ENCODE assay signal across 11 mouse cellular contexts in genomic region chr6:85320445-85320866, GRCm38 (mm10). TPM values are rescaled to one million over a fixed set of nuclear protein-coding genes. Genes with fewer than 3 reads are reported as not detected.
A peak's percentile ranks its signal among the peaks of the same experiment; 100 is the strongest.
DNase-seq lines count a peak whose midpoint lies in the region; ATAC-seq lines count a peak whose summit lies in the region.
"Had no signal": no experiment of that assay in that cellular context is flagged by ENCODE, and none has a peak within 500 bp of the region (broad histone marks: within the 10 kb centered on the region; RNA-seq: fewer than 3 reads in every experiment).

No protein-coding gene starts in this region.

- WGBS in forebrain, embryonic 11.5 days, result 22% methylated on average over 6 of the region's 6 CpGs
- WGBS in neural tube, embryonic 12.5 days, result 40% methylated on average over 6 of the region's 6 CpGs

- no peaks in the 10 kb centered on the region for H3K9me3 ChIP-seq in forebrain, embryonic 11.5 days (ENCODE audit: control insufficient read depth, low read length)
- H3K9me3 ChIP-seq in neural tube, embryonic 12.5 days, result no peaks in the 10 kb centered on the region
- H3K9me3 ChIP-seq: stomach, embryonic 15.5 days had no signal

- ATAC-seq in frontal cortex, adult (ENCODE audit: low TSS enrichment), result peak; percentile 64
- peak; percentile 89 for ATAC-seq in forebrain, embryonic 11.5 days (replicated peaks; ENCODE audit: low FRiP score)
- peak; percentile 77; the same call in 1 of the 2 replicates for ATAC-seq in neural tube, embryonic 12.5 days (ENCODE audit: low FRiP score, low read depth)

- H3K9ac ChIP-seq in forebrain, embryonic 11.5 days (ENCODE audit: low read length), result peak overlapping the region; percentile 47
- no peak overlapping the region for H3K9ac ChIP-seq in neural tube, embryonic 12.5 days
- H3K9ac ChIP-seq: stomach, embryonic 15.5 days had no signal

- no peak overlapping the region for H3K4me3 ChIP-seq in forebrain, embryonic 11.5 days (ENCODE audit: low read depth, low read length)
- no peak overlapping the region for H3K4me3 ChIP-seq in neural tube, embryonic 12.5 days
- H3K4me3 ChIP-seq: myocyte; stomach, embryonic 15.5 days had no signal

- H3K27ac ChIP-seq in forebrain, embryonic 11.5 days (ENCODE audit: low read depth, low read length), result peak overlapping the region; percentile 81
- peak overlapping the region; percentile 20; the same call in 1 of the 2 replicates for H3K27ac ChIP-seq in neural tube, embryonic 12.5 days
- H3K27ac ChIP-seq: stomach, embryonic 15.5 days had no signal

- H3K36me3 ChIP-seq in forebrain, embryonic 11.5 days (ENCODE audit: control insufficient read depth, insufficient read depth, low read length), result no peaks in the 10 kb centered on the region; the same call in 1 of the 2 replicates
- no peaks in the 10 kb centered on the region; the same call in 1 of the 2 replicates for H3K36me3 ChIP-seq in neural tube, embryonic 12.5 days
- H3K36me3 ChIP-seq: stomach, embryonic 15.5 days had no signal

- no peak for DNase-seq in frontal cortex, postnatal 25 days (ENCODE audit: low spot score in 2 of 2)
- peak; percentile 73 for DNase-seq in forebrain, embryonic 11.5 days (ENCODE audit: low spot score)
- DNase-seq in layer of hippocampus, adult 9-11 months, result peak; percentile 78
- DNase-seq in lung, adult 18-20 months, result no peak
- no peak for DNase-seq in B cell, adult 2 months
- no peak for DNase-seq in kidney, postnatal 14 days
- DNase-seq: lung, adult 2 months had no signal

- H3K4me2 ChIP-seq in forebrain, embryonic 11.5 days (ENCODE audit: low read depth, low read length, severe bottlenecking), result no peak overlapping the region
- H3K4me2 ChIP-seq in neural tube, embryonic 12.5 days (replicated peaks), result no peak overlapping the region
- H3K4me2 ChIP-seq: stomach, embryonic 15.5 days had no signal

- peaks cover 8% of the 10 kb centered on the region; the same call in 1 of the 2 replicates for H3K4me1 ChIP-seq in forebrain, embryonic 11.5 days (replicated peaks; ENCODE audit: control insufficient read depth, insufficient read depth, low read length)
- peaks cover 8% of the 10 kb centered on the region for H3K4me1 ChIP-seq in neural tube, embryonic 12.5 days

- no peaks in the 10 kb centered on the region for H3K27me3 ChIP-seq in forebrain, embryonic 11.5 days (ENCODE audit: control insufficient read depth, insufficient read depth, low read length)
- H3K27me3 ChIP-seq in neural tube, embryonic 12.5 days (replicated peaks), result no peaks in the 10 kb centered on the region
- H3K27me3 ChIP-seq: stomach, embryonic 15.5 days had no signal

RNA-seq across cellular contexts. Expression of gene Sfxn5, which starts 12.8 kb away (rescaled TPM):
- 12.5 and 13.8 TPM in 2 replicates for polyA plus RNA-seq in forebrain, embryonic 11.5 days (2014; fragmentation: Nextera tagmentation; extraction: Ambion mirVana)
- 9.1 and 11.7 TPM in 2 replicates for polyA plus RNA-seq in neural tube, embryonic 12.5 days (2016; fragmentation: Nextera tagmentation; extraction: Ambion mirVana)

RNA-seq across cellular contexts. Expression of gene Rab11fip5, which starts 54.0 kb away (rescaled TPM):
- polyA plus RNA-seq in forebrain, embryonic 11.5 days (2014; fragmentation: Nextera tagmentation; extraction: Ambion mirVana), result 4.5 and 5.1 TPM in 2 replicates
- 9.0 and 9.4 TPM in 2 replicates for polyA plus RNA-seq in neural tube, embryonic 12.5 days (2016; fragmentation: Nextera tagmentation; extraction: Ambion mirVana)

Comparison
In these comparisons a context has a peak if more than half of its experiments do, and no peak if none do; other contexts are left out.
1. DNase-seq: peak in forebrain, embryonic 11.5 days (single experiment) and layer of hippocampus, adult 9-11 months (single experiment); none in frontal cortex, postnatal 25 days (0 of 2), lung, adult 18-20 months (0 of 2), B cell, adult 2 months (0 of 2) and kidney, postnatal 14 days (single experiment).
2. Peak in every context shown above with its lines, with median percentiles within 50 percentile points of each other: ATAC-seq.